Mouse (Mus musculus) E14TG2a.4 (cell line): ENCODE data around the gene Phyhipl.

Experiments used
- CTCF ChIP-seq: conservative IDR thresholded peaks from 2 replicates; pipeline ENCODE4 v1.5.1; 2014; ENCODE audit warnings: low read length
- NANOG ChIP-seq: IDR thresholded peaks from 2 replicates; pipeline ENCODE4 v1.6.1; 2014; ENCODE audit warnings: borderline replicate concordance, low read length, mixed read lengths
- POU5F1 ChIP-seq: IDR thresholded peaks from 2 replicates; pipeline ENCODE4 v1.6.1; 2014; ENCODE audit warnings: low read length, borderline replicate concordance

DNA sequence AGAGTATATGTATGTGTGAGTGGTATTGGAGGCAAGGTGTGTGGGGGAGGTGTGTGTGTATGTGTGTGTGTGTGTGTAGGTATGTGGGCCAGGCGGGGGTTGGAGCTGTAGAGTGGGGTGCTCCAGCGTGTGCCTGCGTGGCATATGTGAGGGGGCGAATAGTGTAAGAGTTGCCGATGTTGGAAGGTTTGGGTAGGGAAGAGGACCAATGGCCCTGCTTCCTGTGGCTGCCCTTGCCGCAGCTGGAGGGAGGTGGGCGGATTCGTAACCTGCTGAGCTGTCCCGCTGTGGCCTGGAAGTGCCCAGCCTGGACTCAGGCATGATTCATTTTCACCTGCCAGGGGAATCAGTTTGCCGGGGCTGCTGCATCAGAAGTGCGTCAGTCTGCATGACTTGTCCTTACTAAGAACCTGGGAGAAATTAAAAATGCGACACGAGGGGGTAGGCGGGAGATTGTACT lies 136.1 kb downstream of the Phyhipl start:
- no peak for TF ChIP-seq CTCF
- TF ChIP-seq NANOG, result no peak
- TF ChIP-seq POU5F1, result no peak
